Mouse (Mus musculus) lung, postnatal 4 days (tissue): ENCODE measurements around the gene Ces1f.
"Not testable (repeated sequence)": the region's sequence is repeated elsewhere in the genome, so short reads cannot be mapped to it uniquely, and the experiment has no call there.

Experiments
- DNase-seq, 2 experiments: peaks; one replicate each; pipeline ENCODE4 v3.0.0; 2021

Gene Ces1f

DNA sequence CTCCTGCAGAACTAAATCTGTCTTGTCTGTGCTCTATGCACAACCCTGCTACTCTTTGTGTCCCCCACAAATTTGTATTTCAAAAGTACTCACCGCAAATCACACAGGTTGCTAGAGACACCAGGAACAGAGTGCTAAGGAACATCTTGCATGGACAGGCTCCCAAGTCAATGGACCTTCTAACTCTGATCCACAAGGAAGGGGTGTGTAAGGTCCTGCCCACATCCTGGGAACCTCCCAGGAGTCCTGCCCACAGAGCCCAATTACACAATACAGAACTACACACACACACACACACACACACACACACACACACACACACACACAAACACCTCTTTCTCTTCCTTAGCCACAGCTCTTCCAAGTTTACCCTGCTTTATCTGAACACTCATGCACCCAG is at the start of gene Ces1f:
Gene Ces1f (minus strand): TSS at position 192 of the 400 bp plus-strand sequence.
- DNase-seq = peak in 1 of 2 experiments; percentile 22

DNA sequence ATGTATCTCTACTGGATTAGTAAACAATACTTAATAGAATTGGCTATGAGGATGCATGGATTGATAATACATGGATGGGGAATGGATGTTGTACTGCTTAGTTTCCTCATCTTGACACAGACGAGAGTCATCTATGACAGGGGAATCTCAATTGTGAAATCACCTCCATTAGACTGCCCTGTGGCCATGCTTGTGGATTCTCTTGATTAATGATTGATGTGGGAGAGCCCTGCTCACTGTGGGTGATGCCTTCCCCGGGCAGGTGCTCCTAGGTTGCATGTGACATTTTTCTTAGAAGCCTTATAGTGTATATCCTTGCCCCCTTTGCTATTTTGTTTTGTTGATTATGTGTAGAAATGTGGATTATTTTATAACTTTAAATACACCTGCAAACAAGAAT is 45.6 kb upstream of the Ces1f start:
- DNase-seq = no peak

DNA sequence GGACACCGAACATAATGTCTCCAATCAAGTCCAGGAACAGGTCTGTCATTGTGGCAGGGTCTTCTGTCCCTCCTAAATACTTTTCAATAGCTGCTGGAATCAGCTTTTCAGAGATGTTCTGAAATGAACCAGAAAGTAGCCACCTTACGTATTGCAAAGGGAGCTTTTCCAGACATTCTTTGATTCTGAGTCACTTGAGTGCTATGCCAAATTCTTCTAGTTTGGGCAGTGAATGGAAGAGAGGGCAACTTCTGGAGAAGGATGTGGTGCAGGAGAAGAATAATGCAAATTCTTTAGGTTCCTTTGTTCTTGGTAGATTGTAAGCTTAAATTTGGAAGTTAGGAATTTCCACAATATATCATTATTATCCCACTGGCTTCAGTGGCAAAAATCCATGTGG is 37.5 kb upstream of the Ces1f start:
- DNase-seq = no peak

DNA sequence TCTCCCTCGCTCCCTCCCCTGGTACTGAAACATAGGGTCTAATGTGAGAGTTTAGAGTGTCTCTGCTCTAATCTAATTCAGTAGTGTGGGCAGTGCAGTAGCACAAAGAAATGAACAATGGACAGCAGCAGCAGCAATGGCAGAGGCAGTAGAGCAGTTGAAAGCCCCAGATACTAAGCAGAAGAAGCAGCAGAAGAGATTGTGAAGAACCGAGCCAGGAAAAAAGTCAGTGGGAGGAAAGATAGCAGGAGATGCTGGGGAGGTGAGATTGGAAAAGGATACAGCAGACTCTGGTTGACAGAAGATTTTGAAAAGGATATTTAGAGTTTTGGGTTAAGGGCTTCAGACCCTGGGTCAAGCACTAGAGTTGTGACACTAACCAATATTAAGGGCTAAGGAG is 36.0 kb upstream of the Ces1f start:
- no peak for DNase-seq

DNA sequence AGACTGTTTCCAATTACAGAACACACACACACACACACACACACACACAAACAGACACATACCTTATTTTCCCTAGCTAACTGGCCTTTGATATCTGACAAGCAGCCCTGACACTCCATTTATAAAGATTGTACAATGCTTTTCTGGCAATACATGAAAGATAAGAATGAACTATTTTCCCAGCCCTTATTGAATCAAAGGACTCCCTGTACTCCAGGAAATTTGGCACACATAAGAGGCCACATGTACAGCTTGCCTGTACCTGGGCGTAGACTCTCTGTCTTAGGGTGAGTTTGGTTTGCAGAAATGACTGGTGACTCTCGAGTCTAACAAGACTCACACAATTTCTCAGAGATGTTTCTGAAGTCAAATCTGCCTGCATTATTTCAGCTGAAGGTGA is 4.3 kb upstream of the Ces1f start:
- DNase-seq = no peak

DNA sequence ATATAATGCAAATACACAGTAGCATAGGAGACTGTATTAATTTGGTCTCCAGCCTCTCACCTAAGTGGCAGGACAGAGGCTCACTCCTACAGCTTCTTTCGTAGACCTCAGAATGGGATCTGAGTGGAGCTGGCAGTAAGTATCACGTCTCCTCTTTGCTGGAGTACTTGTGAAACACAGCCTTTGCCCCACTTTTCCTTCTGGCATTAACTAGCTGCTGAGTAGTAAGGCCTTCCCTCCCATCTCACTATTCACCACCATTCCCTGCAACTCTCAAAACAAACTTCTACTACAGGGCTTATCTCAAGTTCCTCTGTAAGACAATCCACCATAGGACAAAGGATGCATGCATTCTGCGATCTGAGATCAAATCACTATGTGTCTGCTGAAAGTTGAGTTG is 2.8 kb upstream of the Ces1f start:
- DNase-seq = no peak

DNA sequence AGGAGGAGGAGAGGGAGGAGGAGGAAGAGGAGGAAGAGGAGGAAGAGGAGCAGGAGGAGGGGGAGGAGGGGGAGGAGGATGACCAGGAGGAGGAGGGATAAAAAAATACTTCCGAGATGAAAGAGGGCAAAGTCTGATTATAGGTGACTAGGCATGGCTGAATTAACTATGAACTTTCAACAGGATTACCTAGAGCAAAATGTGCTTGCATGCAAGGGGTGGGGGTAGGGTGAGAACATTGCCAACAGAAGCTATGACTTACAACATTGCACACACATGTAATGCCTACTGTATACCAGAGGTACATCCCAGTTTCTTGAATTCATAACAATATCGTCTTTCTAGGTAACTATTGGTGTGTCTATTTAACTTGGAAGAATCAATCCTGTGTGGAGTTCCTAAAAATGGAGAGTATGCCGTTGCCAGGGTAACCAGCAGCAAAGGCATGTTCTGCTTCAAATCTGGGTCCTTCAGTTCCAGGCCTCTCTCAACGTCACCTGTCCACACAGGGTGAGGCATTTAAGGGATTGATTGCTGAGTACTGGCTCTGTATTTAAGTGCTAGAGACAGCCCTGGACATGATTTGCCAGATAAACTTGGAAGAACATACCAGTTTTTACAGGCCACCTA is 1.3 kb downstream of the Ces1f start:
- DNase-seq = no peak

DNA sequence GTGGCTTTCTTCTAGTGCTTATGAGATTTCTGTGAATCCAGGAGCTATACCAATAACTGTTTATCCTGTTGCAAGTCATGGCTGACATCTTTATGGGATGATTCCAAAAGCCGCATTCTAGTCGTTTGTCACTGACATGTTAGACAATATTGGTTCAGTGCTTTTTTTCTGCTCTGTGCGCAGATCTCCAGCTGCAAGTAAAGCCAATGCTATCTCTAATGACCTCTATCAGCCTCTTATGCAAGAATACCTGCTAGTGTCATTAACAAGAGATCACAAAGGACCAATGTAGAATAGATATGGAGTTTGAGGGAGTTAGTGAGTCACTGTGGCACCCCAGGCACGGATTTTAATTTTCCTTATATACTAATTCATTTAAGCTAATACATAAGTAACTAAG is 4.9 kb downstream of the Ces1f start:
- DNase-seq = no peak

DNA sequence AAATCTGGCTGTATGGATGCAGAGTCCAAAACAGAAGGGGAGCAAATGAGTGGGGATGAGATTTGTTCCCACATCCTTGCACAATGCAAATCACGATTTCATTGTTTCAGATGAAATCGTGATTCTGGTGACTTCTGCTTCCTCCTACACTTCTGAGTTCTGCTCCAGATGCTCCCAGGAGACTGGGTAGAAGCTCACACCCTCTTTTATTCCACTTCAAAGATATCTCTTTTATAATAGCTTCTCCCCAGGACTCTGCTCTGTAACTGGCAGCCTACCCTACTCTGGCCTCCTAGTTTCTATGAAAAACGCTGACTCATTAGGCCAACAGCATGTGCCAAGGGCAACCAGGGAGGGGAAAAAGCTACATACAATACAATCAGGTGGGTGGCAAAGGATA is 6.2 kb downstream of the Ces1f start:
- no peak for DNase-seq

DNA sequence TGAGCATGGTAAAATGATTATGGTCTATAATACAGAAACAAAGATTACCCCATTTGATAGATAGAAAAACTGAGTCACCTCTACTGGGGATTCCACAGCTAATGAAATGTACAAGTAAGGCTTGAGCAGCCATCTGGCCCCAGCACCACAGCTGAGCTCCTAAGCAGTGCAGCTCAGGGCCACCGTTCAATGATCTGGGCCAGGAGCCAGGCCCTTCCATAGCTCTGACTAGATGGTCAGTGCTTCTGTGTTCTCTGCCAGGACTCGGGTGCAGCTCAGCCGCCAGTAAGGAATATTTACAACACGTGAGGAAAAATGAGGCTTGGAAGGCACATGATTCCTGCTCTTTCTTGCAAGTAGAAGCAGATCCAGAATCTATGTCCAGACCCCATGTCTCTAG is 6.9 kb downstream of the Ces1f start:
- no peak for DNase-seq

DNA sequence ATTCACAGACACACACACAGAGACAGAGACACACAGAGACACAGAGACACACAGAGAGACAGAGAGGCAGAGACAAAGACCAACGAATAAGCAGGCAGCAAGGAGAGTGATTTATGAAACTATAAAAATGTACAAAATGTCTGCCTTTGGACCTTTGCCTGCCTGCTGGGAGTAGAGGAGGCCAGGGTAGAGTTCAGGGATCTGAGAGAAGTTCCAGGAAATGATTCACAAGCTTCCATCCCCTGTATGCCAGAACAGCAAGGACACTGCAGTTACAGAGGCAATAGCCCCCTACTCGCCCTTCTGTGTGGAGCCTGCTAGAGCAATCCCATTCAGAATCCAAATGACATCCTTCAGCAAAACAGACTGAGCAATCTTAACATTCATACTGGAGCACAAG is 18.1 kb downstream of the Ces1f start:
- DNase-seq = no peak

DNA sequence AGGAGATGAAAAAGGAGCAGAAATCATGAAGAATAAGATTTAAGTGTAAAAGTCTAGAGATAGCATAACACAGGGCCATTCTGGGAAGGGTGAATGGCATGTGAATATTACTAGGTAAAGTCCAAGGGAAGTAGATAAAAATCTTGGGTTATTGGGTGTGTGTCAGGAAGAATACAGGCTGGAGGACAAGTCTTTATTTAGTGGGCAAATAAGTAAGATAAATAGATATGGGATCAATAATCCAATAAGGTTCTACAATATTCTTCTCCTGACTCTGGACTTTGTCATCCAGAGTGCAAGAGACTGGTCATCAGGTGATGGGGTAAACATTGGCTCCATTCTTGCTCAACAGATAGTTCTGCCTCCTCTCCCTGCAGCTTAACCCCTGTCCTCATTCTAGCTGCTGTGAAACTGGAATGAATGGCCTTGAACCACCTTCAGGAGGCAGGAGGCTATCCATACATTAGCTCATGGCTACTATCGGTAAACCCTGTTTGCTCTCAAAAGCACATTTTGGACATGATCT is 27.1 kb downstream of the Ces1f start:
- DNase-seq = no peak

DNA sequence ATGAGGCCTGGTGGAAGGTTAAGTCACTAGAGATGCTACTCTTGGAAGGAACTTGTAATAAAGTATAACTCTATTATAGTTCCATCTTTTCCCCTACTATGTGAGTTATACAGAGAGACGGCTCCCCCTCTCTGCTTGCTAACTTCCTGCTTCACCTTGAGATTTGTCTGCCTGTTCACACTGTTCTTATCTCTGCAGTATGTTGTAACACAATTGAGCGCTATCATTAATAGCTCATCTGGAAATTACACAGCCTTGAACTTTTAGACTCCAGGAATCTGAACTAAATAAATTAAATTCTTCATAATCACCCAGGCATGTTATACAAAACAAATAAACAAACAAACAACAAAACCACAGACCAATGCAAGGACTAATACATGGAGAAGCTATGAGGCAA is 33.5 kb downstream of the Ces1f start:
- DNase-seq = no peak

DNA sequence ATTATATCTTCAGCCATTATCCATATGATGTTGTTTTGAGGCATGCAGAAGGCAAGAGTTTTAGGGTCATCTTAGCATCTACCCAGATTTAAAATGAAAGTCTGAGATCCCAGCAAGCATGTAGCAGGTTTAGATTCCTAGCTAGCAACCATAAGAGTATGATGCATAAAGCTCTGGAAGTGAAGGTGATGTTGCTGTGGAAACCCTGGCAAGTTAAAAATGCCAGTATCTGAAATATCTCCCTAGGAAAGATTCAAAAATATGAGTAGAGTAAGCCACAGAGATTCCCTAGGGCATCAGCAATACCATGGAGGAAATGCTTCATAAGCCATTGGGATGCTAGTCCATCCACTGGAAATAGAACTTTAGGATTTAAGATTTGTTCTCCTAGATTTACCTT is 39.7 kb downstream of the Ces1f start:
- DNase-seq = no peak

DNA sequence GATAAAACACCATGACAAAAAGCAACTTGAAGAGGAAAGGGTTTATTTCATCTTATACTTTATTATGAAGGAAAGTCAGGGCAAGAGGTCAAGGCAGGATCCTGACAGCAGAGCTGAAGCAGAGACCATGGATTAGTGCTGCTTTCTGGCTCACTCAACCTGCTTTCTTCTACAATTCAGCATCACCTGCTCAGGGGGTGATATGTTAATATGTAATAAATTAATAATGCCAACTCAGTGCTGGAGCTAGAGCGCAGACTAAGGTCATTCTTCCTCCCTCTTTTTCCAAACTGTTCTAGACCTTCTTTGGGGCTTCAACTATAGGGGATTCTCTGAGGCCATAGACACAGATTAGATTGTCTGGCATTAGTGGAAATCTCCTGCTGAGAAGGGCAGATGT is 43.9 kb downstream of the Ces1f start:
- DNase-seq = no peak

DNA sequence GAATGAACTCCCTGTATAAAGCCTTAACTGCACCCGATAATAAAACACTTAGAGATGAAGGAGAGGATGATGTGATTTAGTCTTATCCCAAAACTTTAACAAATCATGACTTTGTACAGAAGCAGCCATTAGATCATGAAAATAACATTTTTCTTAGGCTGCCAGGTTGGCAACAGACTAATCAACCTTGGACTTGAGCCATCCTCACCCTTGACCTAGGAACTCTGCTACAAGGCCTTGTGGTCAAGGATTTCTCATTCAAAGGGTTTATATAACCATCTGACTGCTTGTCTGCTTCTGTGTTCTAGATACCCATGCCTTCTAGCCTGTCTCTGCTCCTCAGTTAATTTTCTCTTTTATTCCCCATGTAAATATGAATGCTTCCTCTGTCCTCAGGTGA is 44.8 kb downstream of the Ces1f start:
- no peak for DNase-seq

DNA sequence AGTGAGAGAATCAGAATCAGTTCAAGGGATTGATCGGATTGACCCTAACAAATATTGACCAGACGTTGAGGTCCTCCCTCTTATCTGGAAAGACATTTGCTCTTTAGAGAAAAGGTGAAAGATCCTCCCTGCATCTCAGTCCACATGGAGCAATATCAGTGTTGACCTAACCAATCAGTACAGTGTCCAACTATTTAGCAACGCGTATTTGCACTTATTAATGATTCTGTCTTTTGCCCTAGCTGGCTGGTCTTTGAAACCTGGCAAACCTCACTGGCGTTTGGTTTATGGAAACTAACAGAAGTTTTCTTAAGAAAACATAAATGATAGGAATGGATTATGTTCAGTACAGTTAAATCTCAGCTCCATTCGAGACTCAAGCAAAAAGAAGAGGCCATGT is 45.5 kb downstream of the Ces1f start:
- DNase-seq = no peak

DNA sequence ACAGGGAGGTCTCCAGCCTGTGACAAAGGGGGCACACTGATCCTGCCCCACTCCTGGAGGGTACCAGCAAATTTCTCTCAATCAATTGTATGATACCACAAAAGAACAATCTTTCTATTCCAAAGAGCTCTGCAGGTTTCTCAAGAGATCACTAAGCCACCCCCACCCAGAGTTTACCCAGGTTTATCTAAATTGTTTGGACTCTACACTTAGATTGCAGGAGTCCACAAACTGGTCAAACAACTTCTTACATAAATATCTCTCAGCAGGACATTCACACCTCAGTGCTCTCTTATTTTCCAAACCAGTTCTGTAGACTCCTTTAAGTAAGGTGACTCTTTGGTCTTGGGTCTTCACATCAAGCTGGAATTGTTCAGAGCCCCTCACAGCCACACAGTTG is 50.1 kb downstream of the Ces1f start, which contains the start of gene Ces1e:
Gene Ces1e (minus strand): TSS at position 174 of the 400 bp plus-strand sequence.
- no peak for DNase-seq

DNA sequence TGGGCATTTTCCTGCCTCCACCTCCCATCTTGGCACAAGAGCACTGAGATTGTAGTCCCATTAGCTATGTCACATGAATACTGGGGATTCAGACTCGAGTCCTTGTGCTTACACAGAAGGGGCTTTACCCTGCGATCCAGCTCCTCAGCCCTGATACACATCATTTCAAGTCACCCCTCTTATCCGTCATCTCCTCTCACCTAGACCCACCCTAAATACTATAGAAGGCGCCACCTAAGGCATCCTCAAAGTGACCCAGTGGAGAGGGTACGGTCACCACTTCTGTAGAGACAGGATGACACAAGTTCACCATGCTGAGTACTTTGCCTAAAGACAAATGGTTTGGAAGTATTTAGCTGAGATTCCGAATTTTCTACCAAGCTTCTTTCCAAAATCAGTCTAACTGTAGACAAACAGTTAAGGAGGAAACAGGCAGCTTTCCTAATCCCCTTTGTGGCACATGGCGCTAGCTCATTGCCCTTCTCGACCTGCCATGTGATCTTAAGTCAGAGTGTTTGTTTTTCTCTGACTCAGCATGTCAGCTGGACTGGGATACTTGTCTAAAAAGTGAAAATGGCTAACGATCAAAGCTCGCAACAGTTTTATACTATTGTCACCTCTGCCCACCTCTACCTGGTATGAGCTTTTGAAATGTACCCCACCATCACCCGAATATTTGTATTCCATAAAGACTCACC is 50.7 kb downstream of the Ces1f start:
- DNase-seq = peak; percentile 12 to 49

DNA sequence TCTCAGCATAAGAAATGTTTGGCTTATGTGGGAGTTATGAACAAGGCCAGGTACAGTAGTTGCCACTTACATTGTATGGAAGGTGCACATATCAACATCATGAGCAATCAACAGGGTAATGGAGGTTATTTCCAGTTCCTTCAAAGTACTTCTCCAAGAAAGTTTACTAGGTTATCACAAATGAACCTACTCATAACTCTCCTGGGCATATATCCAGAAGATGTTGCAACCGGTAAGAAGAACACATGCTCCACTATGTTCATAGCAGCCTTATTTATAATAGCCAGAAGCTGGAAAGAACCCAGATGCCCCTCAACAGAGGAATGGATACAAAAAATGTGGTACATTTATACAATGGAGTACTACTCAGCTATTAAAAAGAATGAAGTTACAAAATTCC is 53.1 kb downstream of the Ces1f start:
- DNase-seq = not testable (repeated sequence)

DNA sequence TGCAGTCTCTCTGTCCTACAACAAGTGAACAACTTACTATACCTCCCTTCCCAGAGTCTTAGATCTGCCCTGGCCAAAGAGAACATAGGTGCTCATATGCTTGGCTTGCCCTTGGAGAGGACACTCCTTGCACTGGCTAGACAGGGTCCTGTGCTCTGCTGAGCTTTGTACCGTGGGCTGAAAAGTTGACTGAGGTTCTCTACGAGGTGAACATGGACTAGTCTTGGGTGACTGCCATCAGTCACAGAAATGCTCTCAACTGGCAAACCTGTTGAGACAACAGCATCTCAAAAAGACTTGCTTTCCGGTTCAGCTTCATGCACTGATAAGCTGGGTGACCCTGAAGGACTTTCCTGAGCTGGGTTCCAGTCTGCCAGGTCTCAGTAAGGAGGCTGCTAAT is 57.7 kb downstream of the Ces1f start:
- DNase-seq = no peak

DNA sequence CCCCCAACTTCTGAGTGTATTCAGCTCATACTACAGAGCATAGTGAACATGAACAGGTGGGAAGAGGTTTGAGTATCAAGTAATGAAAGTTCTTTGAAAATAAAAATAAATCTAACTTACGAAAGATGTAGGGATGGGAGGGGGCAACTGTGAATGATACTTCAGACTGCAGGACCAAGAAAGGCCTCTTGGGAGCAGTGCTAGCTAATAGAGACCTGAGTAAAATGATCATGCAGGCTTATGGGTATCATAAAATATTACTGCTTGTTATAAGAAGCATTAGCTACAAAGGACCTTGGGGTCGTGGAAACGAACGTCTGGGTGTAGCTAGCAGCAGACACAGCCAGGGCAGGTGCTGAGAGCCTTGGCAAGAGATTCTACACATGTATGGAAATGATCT is 61.7 kb downstream of the Ces1f start:
- no peak for DNase-seq

DNA sequence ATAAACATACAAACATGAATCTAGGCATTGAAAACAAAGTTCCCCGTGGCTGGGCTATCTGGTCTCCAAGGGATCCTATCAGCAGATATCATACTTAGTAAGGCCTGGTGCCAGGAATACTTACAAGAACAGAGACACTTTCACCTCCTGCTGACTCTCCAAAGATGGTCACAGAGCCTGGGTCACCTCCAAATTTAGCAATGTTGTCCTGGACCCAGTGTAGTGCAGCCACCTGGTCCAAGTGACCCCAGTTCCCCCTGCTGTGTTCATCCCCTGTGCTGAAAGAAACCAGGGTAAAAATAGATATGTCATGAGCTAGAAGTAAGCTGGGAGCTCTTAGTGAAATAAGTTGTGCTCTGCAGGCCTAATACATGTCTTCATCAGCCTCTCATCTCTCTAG is 62.2 kb downstream of the Ces1f start:
- no peak for DNase-seq

DNA sequence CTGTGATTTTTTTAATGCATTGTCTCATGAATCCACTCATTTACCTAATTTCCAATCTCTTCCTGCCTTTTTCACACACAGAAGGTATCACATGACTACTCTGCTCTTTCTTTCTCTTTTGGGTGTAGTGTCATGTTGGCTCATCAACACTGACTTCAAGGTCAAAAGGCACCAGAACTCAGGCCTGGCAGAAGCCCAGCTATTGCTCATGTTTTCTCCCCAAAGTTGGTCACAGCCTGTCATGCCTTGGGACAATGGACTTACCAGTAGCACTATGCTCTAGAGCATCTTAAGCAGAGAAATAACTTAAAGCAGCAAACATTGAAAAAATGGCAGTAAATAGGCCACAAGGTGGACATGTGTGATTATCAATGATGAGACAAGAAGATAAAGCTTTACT is 68.5 kb downstream of the Ces1f start:
- no peak for DNase-seq
